Mouse (Mus musculus) liver, embryonic 14 days (tissue): ENCODE results near the gene Gm11032. TPM values are rescaled to one million over a fixed set of nuclear protein-coding genes. Genes with fewer than 3 reads are reported as not detected.

ENCODE experiments used
- polyA plus RNA-seq: library from polyadenylated mRNA; depleted of rRNA; stranded (reverse); fragments of >200 nt; gene quantifications from 2 replicates; pipeline ENCODE4 v1.2.3, GENCODE M21; 2012; rRNA removed

The Gm11032 gene
- polyA plus RNA-seq, result not detected in 2 replicates

DNA sequence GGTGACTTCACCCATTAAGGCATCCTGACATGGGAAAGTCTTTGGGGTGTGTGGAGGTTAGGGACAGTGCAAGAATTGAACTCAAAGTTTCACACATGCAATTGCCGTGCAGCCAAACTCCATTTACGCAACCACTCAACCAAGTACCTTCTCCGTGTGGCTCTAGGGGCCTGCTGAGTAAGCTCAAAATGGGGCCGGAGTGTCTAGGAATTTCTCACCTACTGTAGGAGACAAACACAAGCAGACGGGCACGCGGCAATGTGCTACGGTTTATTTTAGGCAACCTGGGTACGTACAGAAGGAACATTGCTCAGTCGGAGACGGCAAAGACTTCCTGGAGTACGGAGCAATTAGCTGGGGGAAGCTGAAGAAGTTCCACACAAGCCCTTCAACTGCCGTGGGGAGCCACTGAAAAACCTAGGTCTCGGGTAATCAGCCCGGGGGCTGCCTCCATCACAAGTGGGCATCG is at the start of gene Gm11032:
Gm11032 (plus strand) TSS at position 51 of the 469 bp plus-strand sequence.

DNA sequence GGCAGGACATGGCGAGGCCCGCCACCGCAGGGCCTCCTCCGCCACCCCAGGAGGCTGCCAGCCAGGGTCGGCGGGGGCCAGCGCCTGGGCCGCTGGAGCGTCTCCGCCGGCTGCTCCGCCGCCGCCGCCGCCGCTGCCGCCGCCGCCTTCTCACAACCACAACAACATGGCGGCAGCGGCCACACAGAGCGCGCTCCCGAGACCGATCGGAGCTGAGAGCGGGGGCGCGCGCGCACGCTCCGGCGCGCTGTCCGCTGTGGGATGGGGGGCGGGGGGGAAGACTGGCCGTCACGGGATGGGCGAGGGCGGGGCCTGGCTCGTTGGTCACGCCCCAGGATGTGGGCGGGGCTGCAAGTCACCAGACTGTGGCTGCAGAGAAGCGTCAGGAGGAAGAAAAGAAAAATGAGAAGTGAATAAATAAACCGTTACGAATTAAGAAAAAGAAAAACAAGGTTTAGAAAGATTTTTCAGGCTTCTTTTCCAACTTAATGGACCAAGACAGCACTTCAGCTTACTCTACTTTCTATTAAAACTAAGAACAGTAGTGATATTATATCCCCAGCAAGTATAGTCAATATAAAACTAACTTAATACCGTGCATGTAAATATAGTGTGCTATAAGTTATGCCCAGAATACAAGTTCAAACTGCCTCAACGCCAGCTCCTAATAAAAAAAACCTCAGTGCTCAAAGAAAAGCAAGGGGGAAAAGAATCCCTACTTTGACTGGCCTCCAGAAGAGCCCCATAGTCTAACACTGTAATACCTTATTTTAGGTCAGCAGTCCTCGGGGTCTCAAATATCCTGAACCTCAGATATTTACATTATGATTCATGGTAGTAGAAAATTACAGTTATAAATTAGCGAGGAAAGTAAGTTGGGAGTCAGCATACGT is 25.0 kb upstream of the Gm11032 start, which contains the start of gene Mtmr3:
Mtmr3 (minus strand) TSS at position 256 of the 893 bp plus-strand sequence.

GRCm38 (mm10) chr11:4637534-4638234 is 17.8 kb downstream of the Gm11032 start, which contains the start of gene Ascc2:
Gene Ascc2, plus strand, starts transcription at chr11:4637747.

Other genes with a start within 250 kb of the Gm11032 start
- gene Hormad2, start 179.0 kb upstream of the Gm11032 start, polyA plus RNA-seq, result 0.36 and 0.44 TPM in 2 replicates
- 17.1 and 21.7 TPM in 2 replicates for gene Mtmr3, start 25.2 kb upstream of the Gm11032 start, polyA plus RNA-seq
- 9.5 and 10.3 TPM in 2 replicates for gene Ascc2, start 17.7 kb downstream of the Gm11032 start, polyA plus RNA-seq
- 532 and 546 TPM in 2 replicates for gene Uqcr10, start 84.3 kb downstream of the Gm11032 start, polyA plus RNA-seq
- gene Zmat5, start 84.6 kb downstream of the Gm11032 start, polyA plus RNA-seq, result 13.4 and 14.6 TPM in 2 replicates
- gene Cabp7, start 126.7 kb downstream of the Gm11032 start, polyA plus RNA-seq, result 0.02 TPM in 2 replicates
- 11.7 and 13.5 TPM in 2 replicates for gene Nf2, start 229.5 kb downstream of the Gm11032 start, polyA plus RNA-seq